Mouse (Mus musculus): ENCODE measurements around the gene 1500011B03Rik.

Gene 1500011B03Rik

GRCm38 (mm10) chr5:114809181-114809756, 14.0 kb downstream of the 1500011B03Rik start:
- no peak for DNase-seq (ENCODE audit: low read depth, low spot score)

DNA sequence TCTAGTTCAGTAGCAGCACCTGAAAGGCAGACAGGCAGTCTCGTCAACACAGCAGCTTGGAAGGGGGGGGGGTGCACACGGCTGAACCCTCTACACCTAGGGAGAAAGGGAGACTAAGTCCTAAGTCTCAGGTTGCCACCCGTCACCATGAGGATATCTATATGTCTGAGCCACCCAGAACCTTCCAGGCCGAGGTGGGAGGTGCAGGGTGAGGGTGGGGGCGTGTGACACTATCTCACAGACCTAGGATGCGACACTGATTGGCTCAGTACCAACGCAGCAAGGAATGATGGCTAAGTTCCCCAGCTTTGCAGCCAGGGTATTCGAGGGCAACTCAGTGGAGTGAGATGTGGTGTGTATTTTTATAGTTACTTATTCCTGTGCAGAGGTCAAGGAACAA, 14.9 kb downstream of the 1500011B03Rik start:
- no peak for DNase-seq (ENCODE audit: low read depth, low spot score)

- DNase-seq (ENCODE audit: low read depth, low spot score), result no peak
These were observed 15.4 kb downstream of the 1500011B03Rik start for GRCm38 (mm10) chr5:114807893-114808292.

- no peak for DNase-seq (ENCODE audit: low read depth, low spot score)
These were observed 15.8 kb downstream of the 1500011B03Rik start for GRCm38 (mm10) chr5:114807468-114807867.

DNA sequence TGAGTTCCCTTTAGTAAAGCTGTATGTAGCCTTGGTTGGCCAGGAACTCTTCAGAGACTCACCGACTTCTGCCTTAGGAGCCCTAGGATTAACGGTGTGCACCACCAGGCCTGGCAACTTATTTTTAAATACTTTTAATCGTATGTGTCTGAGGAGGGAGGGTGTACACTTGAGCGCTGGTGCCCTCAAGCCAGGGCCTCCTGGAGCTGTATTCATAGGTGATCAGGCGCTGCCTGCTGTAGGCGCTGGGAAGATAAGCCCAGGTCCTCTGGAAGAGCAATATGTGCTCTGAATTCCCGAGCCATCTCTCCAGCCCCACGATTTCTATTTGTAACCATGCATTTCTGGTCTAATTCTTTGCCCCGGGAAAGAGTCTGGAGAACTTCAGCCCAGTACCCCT, 16.2 kb downstream of the 1500011B03Rik start:
- no peak for DNase-seq (ENCODE audit: low read depth, low spot score)

GRCm38 (mm10) chr5:114806636-114807035, 16.6 kb downstream of the 1500011B03Rik start:
- DNase-seq (ENCODE audit: low read depth, low spot score), result no peak

DNA sequence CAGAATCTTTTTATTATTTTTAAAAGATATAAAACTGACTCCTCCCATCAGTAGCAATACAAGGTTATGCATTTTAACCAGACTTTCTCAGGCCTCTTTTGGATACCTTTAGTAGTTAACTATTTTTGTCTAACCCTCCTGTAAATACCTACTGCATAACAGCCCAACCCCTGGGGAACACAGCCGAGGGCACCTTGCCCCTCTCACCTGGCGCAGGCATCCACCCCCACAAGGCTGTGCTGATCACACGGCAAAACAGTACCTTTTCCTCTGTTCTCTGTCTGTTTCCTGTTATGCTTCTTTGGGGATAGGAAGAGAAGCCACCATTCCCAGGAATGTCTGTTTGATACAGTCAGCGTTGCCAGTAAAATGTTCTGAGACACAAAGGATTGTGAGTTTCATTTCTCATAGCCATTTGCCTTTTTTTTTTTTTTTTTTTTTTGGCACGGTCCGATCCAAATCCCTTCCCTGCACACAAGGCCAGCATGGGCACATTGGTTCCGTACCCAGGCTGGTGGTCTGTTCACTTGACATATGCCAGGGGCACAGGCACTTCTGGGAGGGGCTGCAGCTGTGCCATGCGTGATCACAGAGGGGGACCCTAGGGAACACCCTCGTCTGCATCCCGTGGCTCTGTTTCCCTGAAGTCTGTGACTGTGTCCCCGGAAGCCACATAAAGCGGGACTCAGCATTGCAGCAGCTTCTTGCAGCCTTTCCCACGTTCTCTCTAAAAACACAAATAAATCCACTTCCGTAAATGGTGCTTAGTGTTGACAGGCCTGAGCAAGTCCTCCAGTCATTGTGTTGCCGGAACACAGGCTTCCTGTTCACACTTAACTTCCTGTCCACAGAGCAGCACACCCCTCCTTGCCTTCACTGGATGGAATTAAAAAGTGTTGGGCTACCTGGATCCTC, 17.6 kb downstream of the 1500011B03Rik start:
- no peak for DNase-seq (ENCODE audit: low read depth, low spot score)

DNA sequence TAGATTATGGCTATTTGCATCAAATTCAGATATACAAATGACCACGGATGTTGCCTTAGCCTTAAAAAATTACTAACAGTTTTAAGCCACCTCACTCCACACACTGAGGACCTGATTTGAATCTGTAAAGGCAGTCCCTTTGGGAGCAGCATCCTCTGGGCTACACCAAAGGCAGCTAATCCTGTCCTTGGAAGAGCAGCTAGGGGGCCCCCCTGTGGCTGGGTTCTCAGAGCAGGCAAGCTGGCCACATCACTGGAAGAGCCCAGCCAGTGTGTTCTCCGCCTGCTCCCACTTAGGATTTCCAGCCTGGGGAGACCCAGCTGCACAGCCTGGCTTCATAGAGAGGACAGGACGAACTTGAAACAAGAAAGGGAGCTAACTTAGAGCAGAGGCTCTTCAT, 18.3 kb downstream of the 1500011B03Rik start:
- DNase-seq (ENCODE audit: low read depth, low spot score), result peak; percentile 52

GRCm38 (mm10) chr5:114804335-114804734, 18.9 kb downstream of the 1500011B03Rik start:
- no peak for DNase-seq (ENCODE audit: low read depth, low spot score)

- DNase-seq (ENCODE audit: low read depth, low spot score), result no peak
These were observed 20.0 kb downstream of the 1500011B03Rik start for GRCm38 (mm10) chr5:114803231-114803630.

DNA sequence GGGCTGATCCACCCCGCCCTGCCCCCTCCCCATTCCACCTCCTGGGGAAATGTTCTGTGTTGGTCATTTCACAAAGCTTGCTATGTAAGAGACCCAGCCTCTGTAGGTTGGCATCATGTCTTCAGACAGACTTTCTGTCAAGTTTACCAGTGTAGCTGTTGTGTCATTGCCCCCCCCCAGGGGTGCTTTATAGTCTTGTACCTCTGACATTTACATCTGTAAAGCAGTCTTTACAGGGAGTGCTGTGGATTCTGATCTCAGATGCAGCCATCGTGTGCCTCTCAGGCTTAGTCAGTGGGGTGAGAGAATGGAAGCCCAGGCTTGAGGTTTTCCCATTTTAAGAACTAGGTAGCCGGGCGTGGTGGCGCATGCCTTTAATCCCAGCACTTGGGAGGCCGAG, 21.4 kb downstream of the 1500011B03Rik start:
- DNase-seq (ENCODE audit: low read depth, low spot score), result no peak

- DNase-seq (ENCODE audit: low read depth, low spot score), result peak; percentile 52
These were observed 22.2 kb downstream of the 1500011B03Rik start for GRCm38 (mm10) chr5:114801049-114801448.

GRCm38 (mm10) chr5:114799848-114800247, 23.4 kb downstream of the 1500011B03Rik start:
- no peak for DNase-seq (ENCODE audit: low read depth, low spot score)

- DNase-seq (ENCODE audit: low read depth, low spot score), result peak; percentile 69
These were observed 26.0 kb downstream of the 1500011B03Rik start for GRCm38 (mm10) chr5:114797253-114797652.

DNA sequence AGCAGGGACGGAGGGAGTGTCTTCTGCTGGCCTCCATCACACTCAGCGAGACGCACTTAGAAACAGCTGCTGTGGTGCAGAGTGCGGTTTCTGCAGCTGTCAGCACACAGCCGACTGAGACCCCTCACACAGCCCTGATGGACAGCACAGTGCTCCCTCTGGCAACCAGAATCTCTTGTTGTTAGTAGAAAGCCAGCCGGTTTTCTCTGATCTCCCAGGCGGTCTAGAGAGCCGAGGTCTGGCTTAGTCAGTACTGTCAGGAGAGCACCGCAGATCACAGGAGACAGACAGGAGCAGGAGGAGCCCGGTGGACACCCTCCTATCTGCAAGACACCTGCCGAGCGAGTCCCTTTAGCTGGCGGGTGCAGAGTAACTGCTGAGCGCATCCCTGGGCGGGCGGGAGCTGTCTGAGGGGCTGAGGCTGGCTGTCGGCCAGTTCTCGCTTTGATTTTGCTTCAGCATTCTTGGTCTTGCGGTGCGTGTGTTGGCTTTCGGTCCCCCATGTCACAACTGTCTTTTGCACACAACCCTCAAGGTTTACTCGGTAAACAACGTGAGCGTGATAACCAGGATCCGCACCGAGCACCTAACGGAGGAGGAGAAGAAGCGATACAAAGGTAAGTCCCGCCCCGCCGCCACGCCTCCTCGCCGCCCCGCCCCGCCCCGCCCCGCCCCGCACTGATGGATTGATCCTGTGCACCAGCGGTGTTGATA, 26.8 kb downstream of the 1500011B03Rik start:
- DNase-seq (ENCODE audit: low read depth, low spot score), result no peak

- DNase-seq (ENCODE audit: low read depth, low spot score), result no peak
These were observed 27.6 kb downstream of the 1500011B03Rik start for GRCm38 (mm10) chr5:114795653-114796052.

GRCm38 (mm10) chr5:114795231-114795630, 28.0 kb downstream of the 1500011B03Rik start:
- DNase-seq (ENCODE audit: low read depth, low spot score), result no peak

GRCm38 (mm10) chr5:114794609-114795008, 28.7 kb downstream of the 1500011B03Rik start:
- no peak for DNase-seq (ENCODE audit: low read depth, low spot score)

DNA sequence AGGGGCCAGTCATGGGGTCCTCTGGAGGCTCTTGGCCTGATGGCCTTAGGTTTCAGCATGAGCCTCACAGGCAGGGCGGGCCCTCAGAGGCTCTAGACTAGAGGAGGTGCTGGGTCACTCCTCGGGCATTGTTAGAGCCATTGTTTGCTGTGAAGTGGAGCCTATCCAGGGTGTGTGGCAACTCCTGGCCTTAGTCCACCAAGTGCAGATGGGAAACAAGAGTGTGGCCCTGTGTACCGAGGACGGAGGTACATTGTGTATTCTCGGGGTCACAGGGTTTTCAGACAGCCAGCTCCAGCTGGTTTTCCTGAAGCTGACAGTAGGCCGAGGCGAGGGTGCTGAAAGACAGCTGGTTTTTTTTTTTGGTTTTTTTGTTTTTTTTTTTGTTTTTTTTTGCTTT, 30.0 kb downstream of the 1500011B03Rik start:
- no peak for DNase-seq (ENCODE audit: low read depth, low spot score)

- no peak for DNase-seq (ENCODE audit: low read depth, low spot score)
These were observed 38.1 kb downstream of the 1500011B03Rik start for GRCm38 (mm10) chr5:114785196-114785595.

- DNase-seq (ENCODE audit: low read depth, low spot score), result no peak
These were observed 38.6 kb downstream of the 1500011B03Rik start for GRCm38 (mm10) chr5:114784622-114785165.

Data from 3T3-L1 (cell line).